Mouse (Mus musculus): ENCODE results near the gene Tpk1. TPM values are rescaled to one million over a fixed set of nuclear protein-coding genes. Genes with fewer than 3 reads are reported as not detected.

The Tpk1 gene
- 16.5 and 16.7 TPM in 2 replicates for polyA plus RNA-seq (2015; fragmentation: Nextera tagmentation; extraction: Ambion mirVana)

DNA sequence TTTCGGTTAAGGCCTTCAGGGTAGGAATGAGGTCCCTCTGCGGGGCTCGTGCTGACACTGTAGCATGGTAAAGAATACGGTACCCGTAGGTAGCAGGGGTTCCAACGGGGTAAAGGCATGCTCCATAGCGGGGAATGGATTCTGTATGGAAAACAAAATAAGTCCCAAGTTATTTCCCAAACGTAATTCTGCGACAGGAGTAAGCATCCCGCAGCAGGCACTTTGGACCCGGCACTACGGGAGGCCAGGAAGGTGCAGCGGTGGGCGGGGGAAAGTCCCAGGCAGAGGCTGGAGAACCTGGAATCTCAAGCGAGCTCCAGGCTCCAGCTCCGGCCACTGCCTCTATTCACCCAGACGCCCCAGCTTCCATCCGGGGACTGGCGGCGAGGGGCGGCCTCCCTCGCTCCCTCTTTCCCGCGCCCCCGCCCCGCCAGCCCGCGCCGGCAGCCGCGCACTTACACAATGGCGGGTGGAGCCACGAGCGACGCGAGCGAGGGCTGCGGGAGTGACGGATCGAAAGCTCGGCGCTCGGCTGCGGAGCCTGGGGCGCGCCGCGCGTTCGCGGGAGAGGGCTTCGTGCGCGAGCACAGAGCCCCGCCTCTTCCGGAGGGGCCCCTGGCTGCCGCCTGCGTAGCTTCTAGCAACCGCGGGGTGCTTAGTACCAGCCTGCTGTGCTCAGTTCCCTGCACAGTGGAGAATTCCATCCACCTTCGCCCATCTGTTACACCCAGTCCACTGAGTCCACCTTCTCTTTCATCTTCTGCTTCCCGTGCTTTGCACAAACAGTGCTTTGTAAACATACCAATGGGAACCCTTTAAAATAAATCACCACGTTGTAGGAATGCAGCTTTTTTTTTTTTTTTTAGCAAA lies at the start of gene Tpk1:
Gene Tpk1, minus strand, starts transcription at position 602 of the 870 bp plus-strand sequence.
- under 1% methylated on average over 62 of the region's 63 CpGs for WGBS
- peak within 1 kb of the TSS; percentile 82 for H3K9ac ChIP-seq
- 0 out of 2 replicates have a peak, but pooled peaks cover 3% of the 10 kb centered on the region for H3K4me1 ChIP-seq
- peak within 1 kb of the TSS; percentile 68 for H3K4me2 ChIP-seq
- H3K27ac ChIP-seq, result peak within 1 kb of the TSS; percentile 97
- H3K9me3 ChIP-seq (replicated peaks), result no peaks in the 10 kb centered on the region
- peak; percentile 98 for ATAC-seq (replicated peaks; ENCODE audit: low FRiP score)
- peak within 1 kb of the TSS; percentile 65 for H3K4me3 ChIP-seq (replicated peaks)
- H3K36me3 ChIP-seq, result no peaks in the 10 kb centered on the region
- no peaks in the 10 kb centered on the region for H3K27me3 ChIP-seq

DNA sequence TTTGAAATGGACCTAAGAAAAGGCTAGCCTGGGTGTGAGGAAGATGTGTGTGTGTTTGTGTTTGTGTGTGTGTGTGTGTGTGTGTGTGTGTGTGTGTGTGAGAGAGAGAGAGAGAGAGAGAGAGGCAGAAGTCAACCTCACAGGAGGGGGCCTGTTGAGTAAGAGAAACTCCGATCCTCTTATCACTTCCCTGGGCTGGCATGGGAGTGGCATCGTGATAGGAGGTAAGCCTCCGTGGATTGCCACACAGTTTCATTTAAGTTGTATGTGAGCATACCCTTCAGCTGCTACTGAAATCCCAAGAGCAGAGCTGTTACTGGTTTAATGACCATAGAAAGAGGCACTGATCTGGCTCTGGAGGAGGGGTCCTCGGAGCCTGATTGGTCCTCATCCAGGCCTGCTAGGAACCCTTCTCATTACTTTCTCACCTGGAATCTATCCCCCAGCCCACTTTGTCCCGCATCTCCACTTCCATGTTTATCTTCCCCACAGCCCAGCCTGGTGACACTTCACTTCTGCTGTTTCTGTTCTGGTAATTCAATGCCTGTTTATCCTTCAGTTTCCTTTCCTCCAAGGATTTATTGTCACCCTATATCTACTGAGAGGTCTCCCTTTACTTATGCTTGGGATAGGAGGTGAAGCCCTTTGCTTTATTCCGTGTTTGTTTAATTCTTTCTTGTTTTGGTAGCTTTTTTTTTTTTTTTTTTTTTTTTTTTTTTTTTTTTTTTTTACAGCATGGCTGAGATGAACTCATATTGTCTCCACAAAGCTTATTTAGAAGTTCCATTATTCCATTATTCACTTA lies 36.9 kb upstream of the Tpk1 start:
- WGBS, result 43% methylated on average over 6 of the region's 6 CpGs
- peak; percentile 70 for ATAC-seq (replicated peaks; ENCODE audit: low FRiP score)
- H3K27ac ChIP-seq, result no peak overlapping the region
- H3K9me3 ChIP-seq (replicated peaks), result no peaks in the 10 kb centered on the region
- H3K27me3 ChIP-seq, result no peaks in the 10 kb centered on the region
- H3K4me1 ChIP-seq, result no peaks in the 10 kb centered on the region
- H3K9ac ChIP-seq, result no peak overlapping the region
- H3K4me3 ChIP-seq (replicated peaks), result no peak overlapping the region
- no peaks in the 10 kb centered on the region for H3K36me3 ChIP-seq
- H3K4me2 ChIP-seq, result no peak overlapping the region

GRCm38 (mm10) chr6:43691863-43692262 lies 25.8 kb upstream of the Tpk1 start:
- H3K9me3 ChIP-seq (replicated peaks), result no peaks in the 10 kb centered on the region
- no peak overlapping the region for H3K27ac ChIP-seq
- 82% methylated on average over 1 of the region's 1 CpGs for WGBS
- no peak for ATAC-seq (replicated peaks; ENCODE audit: low FRiP score)
- no peak overlapping the region for H3K9ac ChIP-seq
- no peaks in the 10 kb centered on the region for H3K27me3 ChIP-seq
- no peaks in the 10 kb centered on the region for H3K36me3 ChIP-seq
- no peak overlapping the region for H3K4me3 ChIP-seq (replicated peaks)
- H3K4me2 ChIP-seq, result no peak overlapping the region
- H3K4me1 ChIP-seq, result no peaks in the 10 kb centered on the region

GRCm38 (mm10) chr6:43685985-43686384 lies 19.9 kb upstream of the Tpk1 start:
- no peak overlapping the region for H3K4me2 ChIP-seq
- no peak overlapping the region for H3K9ac ChIP-seq
- WGBS, result 47% methylated on average over 2 of the region's 2 CpGs
- no peaks in the 10 kb centered on the region for H3K9me3 ChIP-seq (replicated peaks)
- H3K36me3 ChIP-seq, result no peaks in the 10 kb centered on the region
- no peak overlapping the region for H3K27ac ChIP-seq
- no peak overlapping the region for H3K4me3 ChIP-seq (replicated peaks)
- peak; percentile 46; the same call in 1 of the 2 replicates for ATAC-seq (replicated peaks; ENCODE audit: low FRiP score)
- H3K27me3 ChIP-seq, result no peaks in the 10 kb centered on the region
- H3K4me1 ChIP-seq, result no peaks in the 10 kb centered on the region

- WGBS, result 63% methylated on average over 2 of the region's 2 CpGs
- Histone ChIP-seq H3K4me2 (no peak overlapping the region), H3K9me3 (replicated peaks) (no peaks in the 10 kb centered on the region), H3K4me3 (replicated peaks) (no peak overlapping the region), H3K27ac (no peak overlapping the region), H3K4me1 (no peaks in the 10 kb centered on the region), H3K36me3 (no peaks in the 10 kb centered on the region), H3K27me3 (no peaks in the 10 kb centered on the region), H3K9ac (no peak overlapping the region)
- no peak for ATAC-seq (replicated peaks; ENCODE audit: low FRiP score)
Measured at GRCm38 (mm10) chr6:43682535-43682934, 16.5 kb upstream of the Tpk1 start.

GRCm38 (mm10) chr6:43678689-43679212 lies 12.7 kb upstream of the Tpk1 start:
- Histone ChIP-seq H3K9me3 (replicated peaks) (no peaks in the 10 kb centered on the region), H3K36me3 (no peaks in the 10 kb centered on the region), H3K4me2 (no peak overlapping the region), H3K27ac (no peak overlapping the region), H3K9ac (no peak overlapping the region), H3K27me3 (no peaks in the 10 kb centered on the region), H3K4me1 (peaks cover 18% of the 10 kb centered on the region), H3K4me3 (replicated peaks) (no peak overlapping the region)
- ATAC-seq (replicated peaks; ENCODE audit: low FRiP score), result no peak
- WGBS, result 93% methylated on average over 2 of the region's 2 CpGs

- WGBS, result 83% methylated on average over 3 of the region's 3 CpGs
- Histone ChIP-seq H3K27me3 (no peaks in the 10 kb centered on the region), H3K4me3 (replicated peaks) (no peak overlapping the region), H3K27ac (no peak overlapping the region), H3K4me2 (no peak overlapping the region), H3K36me3 (no peaks in the 10 kb centered on the region), H3K9me3 (replicated peaks) (no peaks in the 10 kb centered on the region), H3K4me1 (peaks cover 19% of the 10 kb centered on the region), H3K9ac (no peak overlapping the region)
- ATAC-seq (replicated peaks; ENCODE audit: low FRiP score), result no peak
Measured at GRCm38 (mm10) chr6:43677566-43677965, 11.5 kb upstream of the Tpk1 start.

GRCm38 (mm10) chr6:43676139-43676538 lies 10.1 kb upstream of the Tpk1 start:
- 32% methylated on average over 3 of the region's 3 CpGs for WGBS
- Histone ChIP-seq H3K27me3 (no peaks in the 10 kb centered on the region), H3K4me1 (peaks cover 19% of the 10 kb centered on the region), H3K27ac (peak overlapping the region; percentile 62; the same call in 1 of the 2 replicates), H3K36me3 (no peaks in the 10 kb centered on the region), H3K9me3 (replicated peaks) (no peaks in the 10 kb centered on the region), H3K9ac (no peak overlapping the region), H3K4me2 (no peak overlapping the region), H3K4me3 (replicated peaks) (no peak overlapping the region)
- no peak for ATAC-seq (replicated peaks; ENCODE audit: low FRiP score)

DNA sequence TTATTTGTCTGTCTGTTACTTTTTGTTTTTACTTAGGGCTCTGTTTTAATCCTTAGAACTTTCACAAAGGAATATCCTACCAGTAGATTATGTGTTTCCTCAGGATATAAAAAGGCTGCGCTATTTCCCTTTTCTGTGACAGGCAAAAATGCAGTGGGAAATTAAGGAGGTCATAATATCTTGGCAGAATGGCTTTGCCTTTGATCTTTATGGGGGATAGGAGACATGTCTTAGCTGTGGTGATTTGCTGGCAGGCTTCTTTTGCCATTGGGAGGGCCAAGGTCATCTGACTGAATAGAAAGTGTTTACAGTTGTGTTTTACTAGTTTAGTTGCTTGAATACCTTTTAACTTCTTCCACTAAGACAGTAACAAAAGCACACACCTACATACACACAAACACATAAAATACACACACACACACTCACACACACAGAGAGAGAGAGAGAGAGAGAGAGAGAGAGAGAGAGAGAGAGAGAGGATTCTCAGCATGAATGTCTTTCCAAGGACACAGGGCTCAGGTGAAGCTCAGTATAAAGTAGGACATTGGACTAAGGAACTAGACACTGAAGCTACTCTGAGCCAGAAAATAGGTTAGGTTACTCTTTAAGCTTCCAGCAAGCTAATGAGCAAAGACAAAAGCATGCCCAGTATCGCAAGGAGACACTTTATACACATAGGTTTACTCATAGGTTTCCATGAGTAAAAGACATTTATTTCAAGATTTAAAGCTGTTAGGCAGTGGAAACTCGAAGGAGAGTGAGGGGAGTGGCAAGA lies 9.1 kb upstream of the Tpk1 start:
- Histone ChIP-seq H3K9ac (no peak overlapping the region), H3K27ac (peak overlapping the region; percentile 62)

GRCm38 (mm10) chr6:43670939-43671338 lies 4.9 kb upstream of the Tpk1 start:
- 62% methylated on average over 2 of the region's 2 CpGs for WGBS
- H3K36me3 ChIP-seq, result no peaks in the 10 kb centered on the region

More for the DNA sequence above, 9.1 kb upstream of the Tpk1 start:
- peak; percentile 66 for ATAC-seq (replicated peaks; ENCODE audit: low FRiP score)
- Histone ChIP-seq H3K36me3 (no peaks in the 10 kb centered on the region), H3K4me3 (replicated peaks) (no peak overlapping the region), H3K4me1 (peaks cover 19% of the 10 kb centered on the region), H3K27me3 (no peaks in the 10 kb centered on the region), H3K4me2 (no peak overlapping the region), H3K9me3 (replicated peaks) (no peaks in the 10 kb centered on the region)
- WGBS, result 42% methylated on average over 3 of the region's 3 CpGs

DNA sequence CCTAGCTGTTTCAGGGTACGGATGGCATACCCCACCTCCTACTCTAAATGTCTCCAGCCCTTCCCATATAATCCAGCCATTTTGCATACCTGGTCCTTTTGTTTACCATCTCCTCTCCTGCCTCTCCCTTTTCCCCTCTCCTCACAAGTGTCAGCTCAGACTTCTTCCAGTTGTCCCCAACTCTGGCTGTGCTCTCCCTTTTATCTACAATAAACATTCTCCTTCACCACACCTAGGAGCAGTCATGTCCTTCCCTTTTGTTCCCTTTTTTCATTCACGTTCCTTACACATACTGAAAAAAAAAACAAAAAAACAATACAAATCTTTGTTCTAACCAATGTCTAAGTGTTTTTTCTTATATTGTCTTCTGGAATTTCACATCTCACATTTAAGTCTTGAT lies 1.6 kb upstream of the Tpk1 start:
- ATAC-seq (replicated peaks; ENCODE audit: low FRiP score), result no peak
- 92% methylated on average over 2 of the region's 2 CpGs for WGBS
- no peak overlapping the region for H3K27ac ChIP-seq

More at GRCm38 (mm10) chr6:43670939-43671338, 4.9 kb upstream of the Tpk1 start:
- Histone ChIP-seq H3K4me2 (no peak overlapping the region), H3K9me3 (replicated peaks) (no peaks in the 10 kb centered on the region), H3K4me3 (replicated peaks) (no peak overlapping the region), H3K27ac (no peak overlapping the region), H3K27me3 (no peaks in the 10 kb centered on the region), H3K9ac (no peak overlapping the region), H3K4me1 (peaks cover 19% of the 10 kb centered on the region)
- ATAC-seq (replicated peaks; ENCODE audit: low FRiP score), result no peak

More for the DNA sequence above, 1.6 kb upstream of the Tpk1 start:
- Histone ChIP-seq H3K36me3 (no peaks in the 10 kb centered on the region), H3K4me2 (no peak overlapping the region), H3K9me3 (replicated peaks) (no peaks in the 10 kb centered on the region), H3K4me3 (replicated peaks) (no peak overlapping the region), H3K9ac (no peak overlapping the region), H3K4me1 (0 out of 2 replicates have a peak, but pooled peaks cover 3% of the 10 kb centered on the region), H3K27me3 (no peaks in the 10 kb centered on the region)

Measured in kidney, embryonic 15.5 days (tissue).